Mouse (Mus musculus) liver, postnatal 0 days (tissue): ENCODE measurements around the gene Gm10961. TPM values are rescaled to one million over a fixed set of nuclear protein-coding genes. Genes with fewer than 3 reads are reported as not detected.
"Not testable (repeated sequence)": the region's sequence is repeated elsewhere in the genome, so short reads cannot be mapped to it uniquely, and the experiment has no call there.

Experiments
- ATAC-seq: fragments of 200-750 bp; cut with Nextera tagmentation; 2 replicates; pipeline ENCODE4 v1.8.0; 2017; ENCODE audit warnings: mild to moderate bottlenecking, moderate library complexity
- DNase-seq: peaks from one replicate; pipeline ENCODE4 v3.0.0-alpha.2; 2016
- H3K27ac ChIP-seq: fragments of 300-500 bp; sonication (generic); 2 replicates; pipeline ENCODE4 v1.5.1; 2014; ENCODE audit warnings: antibody characterized with exemption, moderate library complexity, mild to moderate bottlenecking, low read depth
- H3K27me3 ChIP-seq: fragments of 300-500 bp; sonication (generic); 2 replicates; pipeline ENCODE4 v1.6.1; 2014; ENCODE audit warnings: low read length, control low read depth, mixed read lengths; ENCODE audit not compliant: insufficient read depth
- H3K36me3 ChIP-seq: fragments of 300-500 bp; sonication (generic); replicated peaks from 2 replicates; pipeline ENCODE4 v1.6.1; 2014; ENCODE audit warnings: mild to moderate bottlenecking, control low read depth, low read length, moderate library complexity, mixed read lengths; ENCODE audit not compliant: insufficient read depth
- H3K4me1 ChIP-seq: fragments of 300-500 bp; sonication (generic); 2 replicates; pipeline ENCODE4 v1.6.1; 2014; ENCODE audit warnings: antibody characterized with exemption, mild to moderate bottlenecking, control low read depth; ENCODE audit not compliant: insufficient read depth
- H3K4me2 ChIP-seq: fragments of 300-500 bp; sonication (generic); 2 replicates; pipeline ENCODE4 v1.6.1; 2014; ENCODE audit warnings: low read depth, mild to moderate bottlenecking, low read length, moderate library complexity, mixed read lengths
- H3K4me3 ChIP-seq: fragments of 300-500 bp; sonication (generic); 2 replicates; pipeline ENCODE4 v1.5.1; 2014; ENCODE audit warnings: low read depth, low read length
- H3K9ac ChIP-seq: fragments of 300-500 bp; sonication (generic); replicated peaks from 2 replicates; pipeline ENCODE4 v1.6.1; 2014; ENCODE audit warnings: mild to moderate bottlenecking, moderate library complexity
- H3K9me3 ChIP-seq: fragments of 300-500 bp; sonication (generic); 2 replicates; pipeline ENCODE4 v1.6.1; 2016; ENCODE audit warnings: mild to moderate bottlenecking, control low read depth, low read length, mixed read lengths
- CTCF ChIP-seq: sonication (generic); IDR thresholded peaks from 2 replicates; pipeline ENCODE4 v1.5.1; 2016; ENCODE audit warnings: antibody characterized with exemption, low read depth
- EP300 ChIP-seq: IDR thresholded peaks from 2 replicates; pipeline ENCODE4 v1.6.1; 2016; ENCODE audit warnings: antibody characterized with exemption, low read depth, mild to moderate bottlenecking
- WGBS: fragments of 180-500 bp; shearing (Covaris S2); extraction: QIAGEN DNeasy Blood & Tissue Kit; methylation state at CpG from one replicate; pipeline ENCODE4 v1.1.7; 2014; ENCODE audit not compliant: insufficient replicate concordance; 5-methylcytosine and 5-hydroxymethylcytosine counted together
- polyA plus RNA-seq: library from polyadenylated mRNA; unstranded; fragments of >200 nt; fragmentation: Nextera tagmentation; extraction: Ambion mirVana; gene quantifications from 2 replicates; pipeline ENCODE4 v1.2.1, GENCODE M21; 2015

Gene Gm10961
- polyA plus RNA-seq, 1 experiment from 2014 or later = not detected

- DNase-seq (no peak), ATAC-seq (no peak)
- Histone ChIP-seq H3K36me3 (no peaks in the 10 kb centered on the region), H3K4me2 (no peak overlapping the region), H3K4me1 (no peaks in the 10 kb centered on the region), H3K27ac (no peak overlapping the region), H3K9me3 (no peaks in the 10 kb centered on the region), H3K27me3 (no peaks in the 10 kb centered on the region), H3K4me3 (no peak overlapping the region), H3K9ac (no peak overlapping the region)
- TF ChIP-seq EP300 (no peak), CTCF (no peak)
- WGBS = 92% methylated on average over 3 of the region's 3 CpGs
Measured at GRCm38 (mm10) chr3:107646947-107647346, 15.8 kb downstream of the Gm10961 start.

- H3K27ac ChIP-seq, H3K9me3 ChIP-seq, H3K36me3 ChIP-seq, H3K27me3 ChIP-seq, H3K9ac ChIP-seq, H3K4me2 ChIP-seq, DNase-seq, H3K4me1 ChIP-seq, H3K4me3 ChIP-seq, ATAC-seq: not testable (repeated sequence)
- 50% methylated on average over 5 of the region's 5 CpGs for WGBS
Measured at GRCm38 (mm10) chr3:107650276-107650675, 19.2 kb downstream of the Gm10961 start.

GRCm38 (mm10) chr3:107652968-107653367 lies 21.8 kb downstream of the Gm10961 start:
- no peak for DNase-seq
- Histone ChIP-seq H3K4me3 (no peak overlapping the region), H3K4me1 (no peaks in the 10 kb centered on the region; the same call in 1 of the 2 replicates), H3K9ac (no peak overlapping the region), H3K9me3 (no peaks in the 10 kb centered on the region), H3K27ac (no peak overlapping the region), H3K4me2 (no peak overlapping the region), H3K27me3 (no peaks in the 10 kb centered on the region), H3K36me3 (no peaks in the 10 kb centered on the region)
- no peak for TF ChIP-seq EP300
- no peak for TF ChIP-seq CTCF
- WGBS = 81% methylated on average over 3 of the region's 3 CpGs
- ATAC-seq = no peak

DNA sequence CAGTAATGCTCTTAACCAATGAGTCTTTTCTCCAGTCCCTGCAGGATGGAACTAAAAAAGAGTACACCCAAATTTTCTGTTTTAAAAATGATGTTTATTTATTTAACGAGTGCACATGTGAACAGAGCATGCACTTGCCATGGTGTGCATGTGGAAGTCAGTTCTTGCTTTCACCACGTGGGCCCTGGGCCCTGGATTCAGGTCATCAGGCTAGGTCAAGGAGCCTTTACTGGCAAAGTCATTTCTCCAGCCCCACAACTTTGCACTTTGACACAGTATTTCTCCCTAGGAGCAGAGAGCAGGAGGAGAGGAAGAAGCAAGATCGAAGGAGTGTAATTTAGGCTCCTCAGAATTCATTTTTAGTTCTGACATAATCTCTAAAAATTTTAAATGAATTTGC lies 23.7 kb downstream of the Gm10961 start:
- H3K9me3 ChIP-seq = no peaks in the 10 kb centered on the region
- H3K27ac ChIP-seq = no peak overlapping the region
- peaks cover 2% of the 10 kb centered on the region; the same call in 1 of the 2 replicates for H3K36me3 ChIP-seq
- no peak overlapping the region for H3K9ac ChIP-seq
- H3K27me3 ChIP-seq = no peaks in the 10 kb centered on the region
- H3K4me1 ChIP-seq = no peaks in the 10 kb centered on the region; the same call in 1 of the 2 replicates
- H3K4me2 ChIP-seq = no peak overlapping the region
- no peak for DNase-seq
- no peak for ATAC-seq
- no peak overlapping the region for H3K4me3 ChIP-seq
- 68% methylated on average over 3 of the region's 3 CpGs for WGBS
- TF ChIP-seq EP300 (no peak), CTCF (no peak)

GRCm38 (mm10) chr3:107655491-107655890 lies 24.4 kb downstream of the Gm10961 start:
- no peak for DNase-seq
- ATAC-seq = no peak
- Histone ChIP-seq H3K27ac (no peak overlapping the region), H3K4me2 (no peak overlapping the region), H3K9ac (no peak overlapping the region), H3K9me3 (no peaks in the 10 kb centered on the region), H3K36me3 (peaks cover 8% of the 10 kb centered on the region), H3K27me3 (no peaks in the 10 kb centered on the region), H3K4me3 (no peak overlapping the region), H3K4me1 (no peaks in the 10 kb centered on the region; the same call in 1 of the 2 replicates)
- 75% methylated on average over 3 of the region's 3 CpGs for WGBS
- TF ChIP-seq EP300 (no peak), CTCF (no peak)

GRCm38 (mm10) chr3:107656151-107656550 lies 25.0 kb downstream of the Gm10961 start:
- H3K4me1 ChIP-seq = no peaks in the 10 kb centered on the region; the same call in 1 of the 2 replicates
- H3K27ac ChIP-seq = no peak overlapping the region
- no peaks in the 10 kb centered on the region for H3K27me3 ChIP-seq
- no peak for ATAC-seq
- DNase-seq = no peak
- peaks cover 14% of the 10 kb centered on the region for H3K36me3 ChIP-seq
- H3K9me3 ChIP-seq = no peaks in the 10 kb centered on the region
- TF ChIP-seq EP300 (no peak), CTCF (no peak)
- H3K9ac ChIP-seq = no peak overlapping the region
- H3K4me2 ChIP-seq = no peak overlapping the region
- 84% methylated on average over 2 of the region's 2 CpGs for WGBS
- no peak overlapping the region for H3K4me3 ChIP-seq

- TF ChIP-seq CTCF (no peak), EP300 (no peak)
- ATAC-seq = no peak
- no peak overlapping the region for H3K27ac ChIP-seq
Measured at GRCm38 (mm10) chr3:107656888-107657287, 25.8 kb downstream of the Gm10961 start.

More at GRCm38 (mm10) chr3:107656888-107657287, 25.8 kb downstream of the Gm10961 start:
- H3K9ac ChIP-seq = no peak overlapping the region
- no peaks in the 10 kb centered on the region; the same call in 1 of the 2 replicates for H3K4me1 ChIP-seq
- H3K9me3 ChIP-seq = no peaks in the 10 kb centered on the region
- 58% methylated on average over 4 of the region's 4 CpGs for WGBS
- peaks cover 18% of the 10 kb centered on the region for H3K36me3 ChIP-seq
- H3K27me3 ChIP-seq = no peaks in the 10 kb centered on the region
- H3K4me2 ChIP-seq = no peak overlapping the region
- no peak for DNase-seq
- no peak overlapping the region for H3K4me3 ChIP-seq
